Mouse (Mus musculus) large intestine, adult 2 months (tissue): ENCODE measurements around the gene Rer1. TPM values are rescaled to one million over a fixed set of nuclear protein-coding genes. Genes with fewer than 3 reads are reported as not detected.

ENCODE experiments used
- DNase-seq: peaks from one replicate; pipeline ENCODE4 v3.0.0-alpha.2; 2012; ENCODE audit warnings: low read depth, low spot score
- WGBS: fragments of 180-500 bp; shearing (Covaris S2); methylation state at CpG from one replicate; pipeline ENCODE4 v1.1.7; 2018; 5-methylcytosine and 5-hydroxymethylcytosine counted together
- polyA plus RNA-seq: library from polyadenylated mRNA; depleted of rRNA; stranded (reverse); fragments of >200 nt; gene quantifications from 2 replicates; pipeline ENCODE4 v1.2.3, GENCODE M21; 2012

Gene Rer1
- polyA plus RNA-seq, 1 experiment = 116 TPM

DNA sequence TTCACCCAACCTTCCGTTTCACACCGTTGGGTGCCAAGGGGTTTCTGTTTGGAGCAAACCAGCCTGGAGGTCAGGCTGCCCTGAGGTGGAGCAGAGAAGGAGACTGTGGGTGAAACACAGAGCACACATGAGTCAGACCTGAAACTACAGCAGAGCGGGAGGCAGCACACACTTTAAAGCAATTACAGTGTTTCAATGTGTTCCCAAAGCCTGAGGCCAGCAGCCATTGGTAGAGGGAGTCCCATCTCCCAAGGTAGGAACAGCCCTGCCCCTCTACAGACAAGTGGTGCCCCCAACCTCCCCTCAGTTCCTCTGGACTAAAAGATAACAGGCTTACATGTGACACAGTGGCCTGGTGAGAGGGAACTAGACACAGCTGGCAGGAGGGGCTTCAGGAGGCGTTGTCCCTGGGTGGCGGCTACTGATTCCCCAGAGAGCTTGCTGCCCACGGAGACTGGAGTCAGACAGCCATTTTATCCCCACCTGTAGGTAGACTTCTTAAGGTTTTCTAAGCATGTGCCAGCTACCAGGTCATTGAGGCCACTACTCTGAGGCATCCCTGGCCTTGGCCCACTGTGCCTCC lies 31.3 kb upstream of the Rer1 start:
- 84% methylated on average over 6 of the region's 6 CpGs for WGBS
- no peak for DNase-seq

DNA sequence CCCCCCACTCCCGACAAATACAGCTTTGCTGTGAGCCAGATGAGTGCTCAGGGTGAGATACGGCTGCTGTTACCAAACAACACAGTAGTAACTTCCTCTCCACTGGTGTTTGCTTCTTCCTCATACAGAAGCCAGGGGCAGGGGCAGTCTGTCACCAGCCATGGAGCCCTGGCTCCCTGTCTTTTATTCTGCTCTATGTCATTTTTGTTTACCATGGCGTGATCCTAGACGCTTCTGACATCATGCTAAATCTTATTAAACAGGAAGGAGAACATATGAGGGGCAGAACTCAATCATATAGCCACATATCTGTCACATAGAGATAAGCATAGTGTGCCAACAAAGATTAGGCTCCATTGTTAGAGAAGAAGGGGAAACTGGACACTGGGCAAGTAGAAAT lies 30.4 kb upstream of the Rer1 start:
- WGBS = 76% methylated on average over 4 of the region's 4 CpGs
- no peak for DNase-seq

DNA sequence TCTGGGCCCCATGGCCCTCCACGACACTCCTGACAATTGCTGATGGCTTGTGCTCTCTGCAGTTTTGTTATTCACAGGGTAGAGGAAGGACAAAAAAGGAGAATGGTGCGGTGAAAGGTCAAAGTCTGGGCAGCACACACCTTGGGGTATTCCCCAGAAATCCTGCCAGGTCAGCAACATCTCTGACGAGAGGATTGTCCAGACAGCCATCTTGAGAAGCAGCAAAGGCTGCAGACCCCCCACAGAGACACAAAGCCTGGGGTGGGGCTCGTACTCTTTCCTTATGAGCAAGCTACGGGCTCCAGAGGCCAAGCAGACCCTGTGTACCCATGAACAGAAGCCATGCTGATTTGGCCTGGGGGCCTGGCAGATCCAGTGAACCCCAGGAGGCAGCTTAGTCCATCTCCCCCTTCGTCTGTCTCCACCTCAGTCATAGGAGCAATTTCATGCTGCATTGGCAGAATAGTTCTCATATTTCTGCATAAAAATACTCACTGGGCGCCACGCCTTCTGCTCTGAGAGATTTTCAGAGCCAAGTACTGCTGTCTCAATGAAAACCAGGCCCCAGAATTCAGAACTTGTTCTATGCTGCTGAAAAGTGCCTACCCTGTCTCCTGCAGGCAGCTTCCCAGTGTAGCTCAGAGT lies 27.7 kb upstream of the Rer1 start:
- no peak for DNase-seq
- 63% methylated on average over 8 of the region's 8 CpGs for WGBS

DNA sequence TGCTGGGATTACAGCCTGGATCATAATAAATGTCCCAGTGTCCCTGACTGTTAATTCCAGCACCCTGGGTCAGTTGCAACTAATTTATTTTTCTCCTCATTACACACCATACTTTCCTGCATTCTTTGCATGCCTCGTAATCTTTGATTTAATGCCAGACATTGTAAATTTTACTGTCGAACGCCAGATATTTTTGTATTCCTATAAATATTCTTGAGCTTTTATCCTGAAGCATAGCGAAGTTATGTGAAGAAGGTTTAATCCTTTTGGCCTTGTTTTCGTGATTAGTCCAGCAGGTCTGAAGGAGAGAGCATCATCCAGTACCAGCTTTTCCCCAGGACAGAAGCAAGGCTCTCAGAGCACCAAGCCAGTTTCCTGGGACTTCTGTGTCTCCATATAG lies 23.3 kb upstream of the Rer1 start:
- WGBS = 66% methylated on average over 5 of the region's 5 CpGs

DNA sequence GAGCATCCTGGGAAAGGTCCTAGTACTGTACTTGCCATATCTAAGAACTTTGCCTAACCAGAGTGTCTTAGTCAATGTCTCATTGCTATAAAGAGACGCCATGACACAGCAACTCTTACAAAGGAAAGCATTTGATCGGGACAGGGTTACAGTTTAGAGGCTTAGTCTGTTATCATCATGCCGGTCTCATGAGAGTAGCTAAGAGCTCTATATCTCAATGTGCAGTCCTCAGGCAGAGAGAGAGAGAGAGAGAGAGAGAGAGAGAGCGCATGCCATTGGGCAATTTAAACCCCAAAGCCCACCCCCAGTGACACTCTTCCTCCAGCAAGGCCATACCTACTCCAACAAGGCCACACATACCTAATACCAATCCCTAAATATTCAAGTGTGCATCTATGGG lies 21.7 kb upstream of the Rer1 start:
- DNase-seq = no peak
- 93% methylated on average over 4 of the region's 4 CpGs for WGBS

More for the DNA sequence above, 23.3 kb upstream of the Rer1 start:
- no peak for DNase-seq

DNA sequence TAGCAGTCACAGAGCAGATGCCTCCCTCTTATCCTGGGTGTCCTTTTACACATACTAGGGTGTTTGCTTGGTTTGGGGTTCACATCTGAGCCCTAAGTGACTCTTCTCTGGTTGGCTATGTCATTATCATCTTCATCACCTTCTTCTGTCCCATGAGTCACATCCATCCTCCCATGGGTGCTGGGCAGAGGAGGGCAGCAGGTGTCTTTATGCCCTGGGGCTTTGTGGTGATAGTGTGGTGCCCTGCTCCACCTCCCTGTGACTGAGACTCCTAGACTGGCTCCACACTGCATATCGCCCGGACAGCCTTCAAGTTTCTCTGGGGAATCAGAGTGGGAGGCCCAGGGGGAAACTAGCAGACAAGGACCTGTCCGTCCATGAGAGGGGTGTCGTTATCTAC lies 12.4 kb upstream of the Rer1 start:
- DNase-seq = no peak
- WGBS = 75% methylated on average over 4 of the region's 4 CpGs

DNA sequence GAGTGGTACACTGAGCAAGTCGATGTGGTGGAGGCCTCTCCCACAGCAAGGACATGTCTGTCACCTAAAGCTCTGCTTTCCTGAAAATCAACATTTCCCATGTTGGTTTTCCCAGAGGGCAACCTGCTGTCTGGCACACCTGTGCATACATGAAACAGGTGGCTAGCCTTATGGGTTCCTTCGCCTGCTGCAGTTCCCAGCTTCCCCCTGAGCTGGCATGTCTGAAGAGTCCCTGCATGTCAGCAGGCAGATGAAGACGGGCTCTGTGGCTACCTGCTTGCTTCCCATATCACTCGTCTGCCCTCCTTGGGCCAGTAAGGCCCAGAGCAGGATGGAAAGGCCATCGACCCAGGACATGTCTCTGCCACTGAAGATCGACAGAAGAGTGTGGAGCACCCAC lies 11.3 kb upstream of the Rer1 start:
- no peak for DNase-seq
- 80% methylated on average over 6 of the region's 6 CpGs for WGBS

DNA sequence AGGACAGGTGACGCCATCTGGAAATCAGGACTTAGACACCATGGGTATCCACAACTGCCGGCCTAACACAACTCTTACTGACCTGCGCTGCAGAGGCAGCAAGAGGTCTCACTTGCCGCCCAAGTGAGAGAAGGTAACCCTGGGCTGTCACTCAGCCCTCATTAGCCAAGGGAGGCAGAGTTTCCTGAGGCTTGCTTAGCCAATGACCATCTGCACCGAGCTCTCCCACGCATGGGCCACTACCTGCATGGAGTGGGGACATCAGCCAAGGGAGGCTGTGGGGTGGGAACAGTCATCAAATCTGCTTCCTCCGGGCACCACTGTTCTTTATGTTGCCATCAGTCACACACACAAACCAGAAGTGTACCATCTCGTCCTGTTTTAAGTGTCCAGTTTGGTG lies 9.8 kb upstream of the Rer1 start:
- 88% methylated on average over 8 of the region's 8 CpGs for WGBS

DNA sequence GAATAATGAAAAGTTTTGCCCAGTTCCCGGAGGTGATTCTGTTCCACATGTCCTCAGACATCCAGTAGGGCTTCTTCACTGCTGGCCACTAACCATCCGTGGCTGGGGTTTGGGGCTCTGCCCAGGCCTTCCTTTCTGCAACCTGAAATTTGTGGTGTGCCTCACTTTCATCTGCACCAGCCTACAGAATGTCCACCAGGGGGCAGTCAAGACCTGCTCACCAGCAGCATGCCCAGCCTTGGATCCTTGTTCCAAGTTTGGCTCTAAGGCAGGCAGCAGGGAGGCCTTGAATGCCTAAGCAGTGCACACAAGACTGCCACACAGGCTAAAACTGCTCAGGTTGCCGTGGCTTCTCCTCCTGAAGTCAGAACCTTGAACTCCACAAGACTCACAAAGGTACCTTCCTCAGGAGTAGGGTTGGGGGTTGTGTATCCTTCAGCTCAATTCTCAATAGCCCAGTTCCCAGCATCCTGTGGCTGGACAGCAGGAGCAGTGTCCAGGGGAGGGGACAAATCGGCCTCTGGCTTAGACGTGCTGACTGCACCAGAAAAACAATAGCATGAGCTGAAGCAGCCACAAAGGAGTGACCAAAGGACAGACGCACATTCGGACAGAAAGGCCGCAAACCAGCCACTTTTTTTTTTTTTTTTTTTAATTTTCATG lies 9.2 kb upstream of the Rer1 start:
- WGBS = 44% methylated on average over 8 of the region's 8 CpGs
- DNase-seq = peak; percentile 64

More for the DNA sequence above, 9.8 kb upstream of the Rer1 start:
- DNase-seq = no peak

DNA sequence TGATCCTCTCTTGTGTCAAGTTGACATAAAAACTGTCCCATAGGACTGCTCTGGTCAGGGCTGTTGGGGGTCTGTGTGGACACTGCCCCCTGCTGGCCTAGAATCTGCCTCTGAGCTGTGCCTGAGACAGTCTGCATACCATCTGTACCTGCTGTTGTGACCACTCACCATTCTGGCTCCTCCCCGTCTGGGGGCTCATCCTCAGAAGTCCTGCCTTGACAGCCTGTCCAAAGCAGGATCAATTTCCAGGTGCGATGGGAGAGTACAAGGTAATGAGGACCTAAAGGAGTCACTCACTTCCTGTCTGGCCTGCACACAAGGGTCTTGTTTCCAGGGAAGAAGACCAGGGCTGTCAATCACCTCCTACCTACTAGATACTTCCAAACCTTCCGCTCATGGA lies 8.4 kb upstream of the Rer1 start:
- DNase-seq = no peak

DNA sequence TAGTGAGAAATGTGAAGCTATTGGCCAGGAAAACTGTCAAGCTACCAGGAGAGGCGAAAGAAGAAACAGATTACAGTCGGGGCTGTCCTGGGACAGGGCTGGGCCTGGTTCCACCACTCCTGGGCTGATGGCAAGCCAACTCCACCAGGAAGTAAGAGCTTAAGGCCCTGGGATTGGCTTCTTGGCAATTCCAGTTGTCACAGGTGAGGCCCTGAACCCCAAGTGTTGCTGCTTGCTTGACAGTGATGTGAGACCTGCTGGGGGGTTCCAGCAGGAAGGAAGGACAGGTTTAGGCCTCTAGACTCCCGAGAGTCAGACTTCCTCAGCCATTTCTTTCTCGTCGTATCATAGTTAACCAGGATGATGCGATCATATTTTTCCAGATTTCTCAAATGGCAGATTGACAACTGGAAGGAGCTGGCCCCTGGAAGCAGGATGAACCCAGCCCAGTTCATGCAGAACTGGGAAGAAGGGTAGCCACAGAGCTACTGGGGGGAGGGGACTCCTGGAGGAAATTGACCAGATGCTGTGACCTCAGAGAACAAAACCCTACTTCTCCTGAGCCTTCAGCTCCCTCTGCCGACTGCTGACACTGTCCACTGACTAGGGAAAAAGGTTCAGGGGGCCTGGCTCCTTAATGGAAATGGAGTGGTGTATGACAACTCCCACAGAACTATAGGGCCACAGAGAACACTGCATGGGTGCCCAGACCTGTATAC lies 7.4 kb upstream of the Rer1 start:
- DNase-seq = no peak
- WGBS = 76% methylated on average over 7 of the region's 7 CpGs

More for the DNA sequence above, 8.4 kb upstream of the Rer1 start:
- WGBS = 72% methylated on average over 3 of the region's 3 CpGs

DNA sequence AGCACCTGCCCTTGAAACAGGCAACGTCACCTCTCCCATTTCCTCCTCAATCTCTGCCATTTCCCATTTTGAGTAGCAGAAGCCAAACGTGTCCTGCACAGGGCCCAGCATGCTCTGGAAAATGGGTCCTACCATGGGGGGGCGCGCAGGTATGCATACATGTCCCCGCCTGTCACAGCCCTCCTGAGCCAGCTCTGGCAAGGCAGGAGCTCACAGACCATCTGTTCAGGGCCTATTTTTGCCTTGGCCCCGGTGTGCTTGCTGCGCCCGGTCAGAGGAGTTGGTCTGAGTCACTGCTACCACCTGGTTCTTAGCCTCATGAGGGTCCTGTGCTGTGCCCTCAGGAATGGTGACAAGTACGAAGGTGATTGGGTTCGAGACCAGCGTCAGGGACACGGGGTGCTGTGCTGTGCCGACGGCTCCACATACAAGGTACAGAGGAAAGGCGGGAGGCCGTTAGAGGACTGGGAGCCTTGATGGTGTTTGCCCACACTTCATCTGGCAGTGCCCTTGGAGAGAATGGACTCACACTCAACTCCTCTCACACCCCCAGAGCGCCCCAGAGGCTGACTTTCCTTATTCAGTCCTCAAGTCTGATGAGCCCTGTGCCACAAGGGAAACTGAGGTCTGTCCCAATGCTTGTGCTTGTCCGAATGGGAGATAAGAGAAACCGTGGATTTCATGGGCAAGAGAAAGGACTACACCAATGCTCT lies 6.7 kb upstream of the Rer1 start:
- DNase-seq = no peak
- WGBS = 95% methylated on average over 19 of the region's 19 CpGs

DNA sequence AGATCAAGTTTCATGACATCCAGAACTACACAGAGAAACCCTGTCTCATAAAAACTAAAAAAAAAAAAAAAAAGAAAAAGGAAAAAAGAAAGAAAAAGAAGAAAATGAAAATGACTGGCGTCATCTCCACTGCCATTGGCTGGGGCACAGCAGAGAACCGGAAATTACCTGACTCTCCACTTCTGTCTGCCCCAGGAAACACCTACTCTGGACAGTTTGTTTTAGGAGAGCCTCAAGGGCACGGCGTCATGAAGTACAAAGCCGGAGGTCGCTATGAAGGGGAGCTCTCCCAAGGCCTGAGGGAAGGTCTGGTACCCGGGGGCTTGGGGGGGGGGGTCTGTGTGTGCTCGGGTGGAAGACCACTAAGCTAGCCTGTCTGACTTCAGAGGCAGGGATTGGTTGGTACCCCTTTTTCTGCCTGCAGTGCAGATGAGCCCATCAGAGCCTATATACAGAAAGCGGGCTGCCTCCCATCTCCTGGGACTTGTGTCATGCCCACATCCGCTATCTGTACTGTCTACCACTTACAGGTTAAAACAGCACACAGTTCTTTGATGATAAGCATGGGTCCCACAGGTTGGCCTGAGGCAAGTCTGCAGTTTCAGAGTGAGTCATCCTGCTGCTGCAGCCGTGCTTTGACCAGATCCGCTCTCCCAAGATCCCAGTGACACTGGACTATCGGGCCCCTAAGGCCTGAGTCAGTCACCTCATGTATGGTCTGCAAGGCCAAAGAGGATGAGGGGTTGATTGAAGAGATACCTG lies 4.7 kb upstream of the Rer1 start:
- no peak for DNase-seq
- 90% methylated on average over 13 of the region's 13 CpGs for WGBS

DNA sequence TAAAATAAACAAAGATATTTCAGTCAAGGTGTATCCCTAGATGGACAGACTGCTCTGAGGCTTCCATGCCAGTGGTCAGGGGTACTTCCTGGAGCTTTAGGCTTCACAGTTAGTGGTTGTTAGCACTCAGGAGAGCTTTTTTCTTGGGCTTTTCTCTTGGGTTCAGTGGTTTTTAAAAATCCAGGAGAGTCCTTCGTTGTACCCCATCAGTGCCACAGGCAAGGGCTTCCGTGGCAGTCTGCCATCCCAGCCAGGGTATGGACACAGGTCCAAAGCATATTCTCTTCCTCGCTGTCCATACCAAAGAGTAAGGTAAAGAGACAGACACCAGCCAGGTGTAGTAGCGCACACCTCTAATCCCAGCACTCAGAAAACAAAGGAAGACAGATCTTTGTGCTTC lies 4.0 kb upstream of the Rer1 start:
- DNase-seq = no peak
- 95% methylated on average over 4 of the region's 4 CpGs for WGBS

DNA sequence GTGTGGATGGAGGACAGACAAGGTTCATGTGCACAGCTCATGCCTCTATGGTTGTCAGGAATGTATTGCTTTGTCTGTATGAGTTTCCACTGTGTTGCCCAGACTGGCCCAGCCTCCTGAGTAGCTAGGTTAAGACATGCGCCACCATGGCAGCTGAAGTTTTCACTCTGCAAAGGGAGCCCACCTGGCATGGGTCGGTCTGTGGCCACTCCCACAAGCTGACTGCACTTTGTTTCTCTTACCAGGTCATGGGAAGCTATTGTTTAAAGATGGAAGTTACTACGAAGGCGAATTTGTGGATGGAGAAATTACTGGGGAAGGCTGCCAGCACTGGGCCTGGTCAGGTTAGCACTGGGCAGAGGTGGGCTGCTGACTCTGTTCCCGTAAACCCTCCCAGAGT lies 3.1 kb upstream of the Rer1 start:
- DNase-seq = no peak
- 91% methylated on average over 5 of the region's 5 CpGs for WGBS

DNA sequence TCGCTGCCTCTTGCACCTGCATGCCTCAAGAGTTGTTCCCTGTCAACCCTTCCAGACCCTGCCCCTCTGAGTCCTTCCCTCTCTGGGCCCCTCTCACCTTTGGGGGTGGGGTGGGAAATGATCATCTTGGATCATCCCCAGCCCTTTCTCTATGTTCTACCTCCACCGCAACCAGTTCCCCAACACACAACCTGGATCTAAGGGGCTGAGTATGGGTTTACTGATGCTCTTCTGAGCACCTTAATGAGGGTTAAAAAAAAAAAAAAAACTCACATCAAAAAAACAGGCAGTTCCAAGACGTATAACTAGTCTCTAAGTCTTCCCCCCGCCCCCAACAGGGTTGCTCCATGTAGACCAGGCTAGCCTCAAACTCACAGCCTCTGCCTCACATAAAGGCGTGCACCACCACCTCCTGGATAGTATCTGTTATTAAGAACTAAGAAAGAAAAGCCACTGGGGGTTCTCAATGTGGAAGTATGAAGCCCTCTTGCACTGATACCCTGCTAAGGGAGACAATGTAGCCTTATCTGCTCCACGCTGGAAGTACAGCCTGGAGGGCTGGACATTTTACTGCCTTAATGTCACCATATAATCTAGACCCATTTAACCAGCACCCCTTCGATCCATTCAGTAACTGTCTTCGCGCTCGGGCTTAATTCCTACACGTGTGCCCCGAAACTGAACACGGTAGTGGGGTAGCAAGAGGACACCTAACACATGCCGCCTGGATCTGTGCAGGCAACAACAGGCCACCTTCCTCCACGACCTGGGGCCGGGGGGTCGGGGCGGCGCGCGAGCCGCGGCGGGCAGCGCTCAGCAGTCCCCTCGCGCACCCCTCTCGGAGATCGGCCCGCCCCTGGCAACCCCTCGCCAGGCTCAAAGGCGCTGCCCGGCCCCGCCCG lies 725 bp downstream of the Rer1 start:
- no peak for DNase-seq
- WGBS = 3% methylated on average over 35 of the region's 35 CpGs

DNA sequence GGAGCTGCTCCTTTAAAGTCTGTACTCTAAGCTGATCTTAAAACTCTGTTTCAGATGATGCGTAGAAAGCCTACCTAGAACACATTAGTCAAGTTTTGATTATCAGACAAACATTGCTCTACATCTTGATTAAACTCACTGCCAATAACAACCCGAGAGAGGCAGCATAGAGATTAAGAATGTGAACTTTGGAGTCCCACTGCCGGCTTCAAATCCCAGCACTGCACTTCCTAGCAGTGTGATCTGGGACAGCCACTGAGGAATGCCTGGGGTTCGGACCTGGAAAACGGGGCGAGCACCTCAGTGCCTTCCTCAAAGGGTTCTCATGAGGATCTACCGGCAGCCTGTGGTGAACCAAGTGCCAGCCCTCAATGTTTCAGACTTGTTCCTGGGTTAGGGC lies 1.8 kb downstream of the Rer1 start:
- WGBS = 34% methylated on average over 7 of the region's 7 CpGs
- no peak for DNase-seq

DNA sequence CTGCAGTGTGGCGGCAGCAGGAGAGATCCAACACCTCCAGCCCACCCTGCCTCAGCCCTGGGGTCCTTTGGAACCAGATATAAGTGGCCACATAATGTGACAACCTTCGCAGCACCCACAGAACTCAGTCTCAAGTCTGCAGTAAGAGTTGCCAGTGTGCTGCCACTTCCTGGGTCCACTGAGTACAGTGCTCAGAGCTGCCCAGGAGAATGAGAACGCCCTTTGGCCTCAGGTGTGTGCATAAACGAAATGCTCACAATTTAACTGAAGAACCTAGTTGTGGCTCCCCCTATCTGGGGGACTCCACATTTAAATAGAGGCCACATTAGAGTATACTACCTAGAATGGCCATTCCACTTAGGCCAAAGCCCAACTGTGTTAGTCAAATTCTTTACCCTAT lies 2.6 kb downstream of the Rer1 start:
- WGBS = 41% methylated on average over 4 of the region's 4 CpGs
- no peak for DNase-seq
